Mouse (Mus musculus): ENCODE measurements at regions not wholly inside any gene's neighbourhood (a gene's known extent, or its start where the extent isn't known, plus 50 kb on each side); places are given as distances from the start of the nearest gene placed in this dataset.

- in situ Hi-C loops (cut with MboI, MseI): loop anchor here (25.0 kb wide), 1 partner anchor 697 kb away; no protein-coding TSS in a partner anchor
Observed at GRCm38 (mm10) chr16:51315608-51316007, 715.4 kb upstream of the Cblb start.

DNA sequence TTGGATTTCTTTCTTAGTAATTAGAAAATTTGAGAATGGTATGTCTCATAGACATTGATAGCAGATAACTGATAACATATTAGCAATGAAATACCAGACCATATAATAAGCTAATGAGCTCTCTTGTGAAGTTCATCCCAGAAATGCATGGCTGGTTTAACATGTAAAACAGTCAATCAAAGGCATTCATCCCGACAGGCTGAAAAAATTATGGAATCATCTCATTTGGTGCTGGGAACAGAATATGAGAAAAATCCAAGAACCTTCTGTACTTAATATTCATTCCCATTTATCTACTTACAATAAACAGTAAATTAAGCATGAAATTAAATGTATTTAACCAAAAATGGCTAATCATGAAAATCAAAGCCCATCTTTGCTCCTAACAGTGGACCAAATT lies 698.8 kb upstream of the Cblb start:
- in situ Hi-C loops (cut with MboI, MseI): no loop called here

- in situ Hi-C loops (cut with MboI, MseI): no loop called here
Observed at GRCm38 (mm10) chr16:51334972-51335371, 696.1 kb upstream of the Cblb start.

DNA sequence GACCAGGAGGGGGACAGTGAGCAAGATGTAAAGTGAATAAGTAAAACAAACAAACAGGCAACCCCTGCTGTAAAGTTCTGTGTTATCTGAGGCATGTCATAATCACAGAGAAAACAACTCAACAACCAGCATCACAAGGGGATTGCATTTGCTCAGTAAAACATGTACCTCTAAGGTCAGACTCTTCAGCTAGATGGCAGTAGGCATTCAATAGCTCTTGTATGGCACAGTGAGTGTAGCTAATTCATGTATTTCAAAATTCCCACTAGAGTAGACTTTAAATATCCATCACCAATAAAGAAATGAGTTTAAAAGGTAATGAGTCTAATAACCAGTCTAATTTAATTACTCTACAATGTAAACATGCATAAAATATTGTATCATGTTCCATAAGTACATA lies 683.9 kb upstream of the Cblb start:
- in situ Hi-C loops (cut with MboI, MseI): no loop called here

- in situ Hi-C loops (cut with MboI, MseI): no loop called here
Observed at GRCm38 (mm10) chr16:51352151-51352550, 678.9 kb upstream of the Cblb start.

GRCm38 (mm10) chr16:51353791-51354190 lies 677.2 kb upstream of the Cblb start:
- in situ Hi-C loops (cut with MboI, MseI): no loop called here

DNA sequence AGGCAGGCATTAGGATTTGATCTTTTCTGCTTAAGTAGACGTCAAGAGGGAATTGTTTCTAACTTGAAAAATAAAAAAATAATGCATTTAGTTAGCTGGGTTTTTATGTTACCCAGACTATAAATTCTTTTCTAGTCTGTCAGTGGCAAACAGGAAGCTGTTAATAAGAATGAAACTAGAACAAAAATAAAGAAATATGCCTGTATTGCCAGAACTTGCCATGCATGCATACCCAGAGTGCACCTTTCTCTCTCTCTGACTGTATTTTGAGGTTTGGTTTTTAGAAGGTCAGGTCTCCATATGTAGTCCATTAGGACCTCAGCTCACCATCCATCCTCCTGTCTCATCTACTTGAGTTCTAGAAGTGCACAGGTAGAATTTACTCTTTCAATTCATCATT lies 661.0 kb upstream of the Cblb start:
- in situ Hi-C loops (cut with MboI, MseI): no loop called here

DNA sequence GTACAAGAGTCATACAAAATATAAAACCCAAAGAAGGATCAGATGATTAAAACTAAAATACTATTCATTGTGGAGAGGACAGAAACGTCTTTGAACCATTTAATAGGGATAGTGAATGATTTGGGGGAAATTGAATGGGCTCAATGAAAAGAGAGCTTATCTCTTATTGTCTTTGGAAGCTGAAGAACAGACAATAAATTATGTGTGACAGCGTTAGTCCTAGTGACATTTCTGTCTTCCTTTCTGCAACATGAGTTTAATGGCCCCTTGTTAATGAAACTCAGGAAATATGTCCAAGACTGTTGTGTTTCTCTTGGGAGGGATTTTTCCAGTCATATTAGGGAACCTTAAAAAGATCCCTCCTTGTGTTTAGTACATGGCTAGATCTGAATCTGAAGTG lies 644.6 kb upstream of the Cblb start:
- in situ Hi-C loops (cut with MboI, MseI): no loop called here

- in situ Hi-C loops (cut with MboI, MseI): no loop called here
Observed at GRCm38 (mm10) chr16:51387498-51387897, 643.5 kb upstream of the Cblb start.

DNA sequence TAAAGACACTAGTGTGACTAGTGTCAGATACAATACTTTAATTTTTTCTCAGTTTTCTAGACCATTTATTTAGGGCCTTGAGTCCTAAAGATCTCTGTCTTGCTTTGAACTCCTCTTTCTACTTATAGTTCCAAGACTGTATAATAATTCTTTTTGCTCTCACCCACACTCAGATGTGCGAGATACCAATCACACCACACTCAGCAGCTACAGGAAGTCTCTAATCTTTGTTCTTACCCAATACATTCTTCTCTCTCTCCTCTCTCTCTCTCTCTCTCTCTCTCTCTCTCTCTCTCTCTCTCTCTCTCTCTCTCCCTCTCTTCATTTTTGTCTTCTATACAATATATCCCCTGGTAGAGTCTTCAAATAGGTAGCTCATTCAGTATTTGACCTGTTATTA lies 637.2 kb upstream of the Cblb start:
- in situ Hi-C loops (cut with MboI, MseI): no loop called here
